Mouse (Mus musculus): ENCODE data around the gene Hmg20a. TPM values are rescaled to one million over a fixed set of nuclear protein-coding genes. Genes with fewer than 3 reads are reported as not detected.
A peak's percentile ranks its signal among the peaks of the same experiment; 100 is the strongest.

The Hmg20a gene
- total RNA-seq, 2 experiments from 2014 or later = 15.4 to 25.4 TPM

- 0 out of 2 replicates have a peak, but pooled peaks have one; percentile 17 for ATAC-seq (replicated peaks; ENCODE audit: poor library complexity)
These were observed 77.4 kb downstream of the Hmg20a start for GRCm38 (mm10) chr9:56495795-56496232.

GRCm38 (mm10) chr9:56496567-56496966 is 78.2 kb downstream of the Hmg20a start:
- ATAC-seq (replicated peaks; ENCODE audit: poor library complexity) = no peak

- no peak for ATAC-seq (replicated peaks; ENCODE audit: poor library complexity)
These were observed 78.9 kb downstream of the Hmg20a start for GRCm38 (mm10) chr9:56497181-56497864.

GRCm38 (mm10) chr9:56499324-56500067 is 81.1 kb downstream of the Hmg20a start:
- no peak for ATAC-seq (replicated peaks; ENCODE audit: poor library complexity)

GRCm38 (mm10) chr9:56500893-56501590 is 82.6 kb downstream of the Hmg20a start:
- no peak for ATAC-seq (replicated peaks; ENCODE audit: poor library complexity)

GRCm38 (mm10) chr9:56501721-56502542 is 83.5 kb downstream of the Hmg20a start:
- ATAC-seq (replicated peaks; ENCODE audit: poor library complexity) = no peak

- ATAC-seq (replicated peaks; ENCODE audit: poor library complexity) = no peak
These were observed 84.1 kb downstream of the Hmg20a start for GRCm38 (mm10) chr9:56502543-56502971.

- ATAC-seq (replicated peaks; ENCODE audit: poor library complexity) = no peak
These were observed 85.5 kb downstream of the Hmg20a start for GRCm38 (mm10) chr9:56503621-56504500.

- ATAC-seq (replicated peaks; ENCODE audit: poor library complexity) = no peak
These were observed 86.1 kb downstream of the Hmg20a start for GRCm38 (mm10) chr9:56504511-56504910.

GRCm38 (mm10) chr9:56505083-56505792 is 86.8 kb downstream of the Hmg20a start:
- ATAC-seq (replicated peaks; ENCODE audit: poor library complexity) = no peak

GRCm38 (mm10) chr9:56505793-56506755 is 87.7 kb downstream of the Hmg20a start:
- peak; percentile 81 for ATAC-seq (replicated peaks; ENCODE audit: poor library complexity)

GRCm38 (mm10) chr9:56506931-56507681 is 88.7 kb downstream of the Hmg20a start:
- 0 out of 2 replicates have a peak, but pooled peaks have one; percentile 1 for ATAC-seq (replicated peaks; ENCODE audit: poor library complexity)

GRCm38 (mm10) chr9:56507682-56508061 is 89.3 kb downstream of the Hmg20a start:
- ATAC-seq (replicated peaks; ENCODE audit: poor library complexity) = no peak

- ATAC-seq (replicated peaks; ENCODE audit: poor library complexity) = peak; percentile 40
These were observed 90.5 kb downstream of the Hmg20a start for GRCm38 (mm10) chr9:56508835-56509451.

- no peak for ATAC-seq (replicated peaks; ENCODE audit: poor library complexity)
These were observed 91.9 kb downstream of the Hmg20a start for GRCm38 (mm10) chr9:56510281-56510680.

GRCm38 (mm10) chr9:56512486-56512885 is 94.1 kb downstream of the Hmg20a start:
- no peak for ATAC-seq (replicated peaks; ENCODE audit: poor library complexity)

GRCm38 (mm10) chr9:56515110-56515509 is 96.7 kb downstream of the Hmg20a start:
- no peak for ATAC-seq (replicated peaks; ENCODE audit: poor library complexity)
